Mouse (Mus musculus): ENCODE data around the gene Fras1. TPM values are rescaled to one million over a fixed set of nuclear protein-coding genes. Genes with fewer than 3 reads are reported as not detected.

Fras1 gene
- total and polyA plus RNA-seq, 3 experiments: 0.02 to 0.23 (median 0.11) TPM

- ATAC-seq (ENCODE audit: extremely low read depth, insufficient number of reproducible peaks, low FRiP score, poor library complexity, severe bottlenecking): no peak
- Histone ChIP-seq H3K4me1 (ENCODE audit: insufficient read depth, low read depth, low read length) (peaks cover 5% of the 10 kb centered on the region; the same call in 1 of the 2 replicates), H3K4me3 (ENCODE audit: low read depth, low read length) (no peak overlapping the region), H3K27me3 (ENCODE audit: insufficient read depth, low read length) (peaks cover 38% of the 10 kb centered on the region), H3K9me3 (replicated peaks) (no peaks in the 10 kb centered on the region), H3K36me3 (replicated peaks) (no peaks in the 10 kb centered on the region)
- no peak for DNase-seq (ENCODE audit: low spot score)
- TF ChIP-seq CTCF (IDR thresholded peaks at IDR 0.05; ENCODE audit: low read depth, low read length): no peak
These were observed 429.3 kb downstream of the Fras1 start for GRCm38 (mm10) chr5:96803091-96803490.

DNA sequence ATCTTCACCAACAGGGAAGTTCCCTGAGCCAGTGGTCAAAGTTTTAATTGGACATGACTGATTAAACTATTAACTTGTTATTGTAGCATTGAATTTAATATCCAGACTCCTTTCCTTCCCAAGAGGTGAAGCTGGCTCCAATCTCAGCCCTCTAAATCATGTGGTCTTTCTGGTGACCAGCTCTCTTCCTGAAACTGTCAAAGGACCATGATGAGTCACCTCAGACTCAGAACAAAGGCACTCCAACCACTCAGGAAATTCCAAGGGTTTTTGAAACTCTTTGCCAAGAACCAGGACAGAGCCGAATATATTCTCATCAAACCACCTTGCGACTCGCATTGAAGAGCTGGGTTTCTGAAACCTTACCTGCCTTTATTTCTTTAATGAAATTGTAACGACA is 430.5 kb downstream of the Fras1 start:
- Histone ChIP-seq H3K4me1 (ENCODE audit: insufficient read depth, low read depth, low read length) (peaks cover 5% of the 10 kb centered on the region; the same call in 1 of the 2 replicates), H3K4me3 (ENCODE audit: low read depth, low read length) (no peak overlapping the region), H3K9me3 (replicated peaks) (no peaks in the 10 kb centered on the region), H3K36me3 (replicated peaks) (no peaks in the 10 kb centered on the region), H3K27me3 (ENCODE audit: insufficient read depth, low read length) (peaks cover 35% of the 10 kb centered on the region)
- no peak for DNase-seq (ENCODE audit: low spot score)
- ATAC-seq (ENCODE audit: extremely low read depth, insufficient number of reproducible peaks, low FRiP score, poor library complexity, severe bottlenecking): no peak
- TF ChIP-seq POLR2AphosphoS5 (IDR thresholded peaks at IDR 0.05; ENCODE audit: insufficient replicate concordance, low read depth, low read length) (no peak), TAL1 (conservative IDR thresholded peaks at IDR 0.05; ENCODE audit: low read depth, low read length) (no peak), GATA2 (IDR thresholded peaks at IDR 0.05; ENCODE audit: borderline replicate concordance, low read depth, low read length) (no peak), GATA1 (IDR thresholded peaks at IDR 0.05; ENCODE audit: borderline replicate concordance, low read length) (no peak), CTCF (IDR thresholded peaks at IDR 0.05; ENCODE audit: low read depth, low read length) (no peak)

- no peak for TF ChIP-seq TAL1 (conservative IDR thresholded peaks at IDR 0.05; ENCODE audit: low read depth, low read length)
- TF ChIP-seq CTCF (IDR thresholded peaks at IDR 0.05; ENCODE audit: low read depth, low read length): no peak
- no peak for TF ChIP-seq POLR2AphosphoS5 (IDR thresholded peaks at IDR 0.05; ENCODE audit: insufficient replicate concordance, low read depth, low read length)
- no peak for TF ChIP-seq GATA2 (IDR thresholded peaks at IDR 0.05; ENCODE audit: borderline replicate concordance, low read depth, low read length)
- TF ChIP-seq GATA1 (IDR thresholded peaks at IDR 0.05; ENCODE audit: borderline replicate concordance, low read length): no peak
- DNase-seq (ENCODE audit: low spot score) (no peak), ATAC-seq (ENCODE audit: extremely low read depth, insufficient number of reproducible peaks, low FRiP score, poor library complexity, severe bottlenecking) (no peak)
- no peaks in the 10 kb centered on the region for H3K9me3 ChIP-seq (replicated peaks)
- H3K4me3 ChIP-seq (ENCODE audit: low read depth, low read length): no peak overlapping the region
- peaks cover 5% of the 10 kb centered on the region; the same call in 1 of the 2 replicates for H3K4me1 ChIP-seq (ENCODE audit: insufficient read depth, low read depth, low read length)
- peaks cover 32% of the 10 kb centered on the region for H3K27me3 ChIP-seq (ENCODE audit: insufficient read depth, low read length)
- H3K36me3 ChIP-seq (replicated peaks): no peaks in the 10 kb centered on the region
These were observed 431.1 kb downstream of the Fras1 start for GRCm38 (mm10) chr5:96804813-96805212.

GRCm38 (mm10) chr5:96810620-96811019 is 436.9 kb downstream of the Fras1 start:
- ATAC-seq (ENCODE audit: extremely low read depth, insufficient number of reproducible peaks, low FRiP score, poor library complexity, severe bottlenecking): no peak
- H3K36me3 ChIP-seq (replicated peaks): no peaks in the 10 kb centered on the region
- no peaks in the 10 kb centered on the region for H3K9me3 ChIP-seq (replicated peaks)
- H3K4me3 ChIP-seq (ENCODE audit: low read depth, low read length): no peak overlapping the region
- TF ChIP-seq CTCF (IDR thresholded peaks at IDR 0.05; ENCODE audit: low read depth, low read length) (no peak), POLR2AphosphoS5 (IDR thresholded peaks at IDR 0.05; ENCODE audit: insufficient replicate concordance, low read depth, low read length) (no peak), GATA1 (IDR thresholded peaks at IDR 0.05; ENCODE audit: borderline replicate concordance, low read length) (no peak), GATA2 (IDR thresholded peaks at IDR 0.05; ENCODE audit: borderline replicate concordance, low read depth, low read length) (no peak), TAL1 (conservative IDR thresholded peaks at IDR 0.05; ENCODE audit: low read depth, low read length) (no peak)
- peaks cover 3% of the 10 kb centered on the region; the same call in 1 of the 2 replicates for H3K4me1 ChIP-seq (ENCODE audit: insufficient read depth, low read depth, low read length)
- H3K27me3 ChIP-seq (ENCODE audit: insufficient read depth, low read length): peaks cover 5% of the 10 kb centered on the region
- no peak for DNase-seq (ENCODE audit: low spot score)

GRCm38 (mm10) chr5:96824769-96825327 is 451.1 kb downstream of the Fras1 start:
- H3K36me3 ChIP-seq (replicated peaks): no peaks in the 10 kb centered on the region
- TF ChIP-seq GATA1 (IDR thresholded peaks at IDR 0.05; ENCODE audit: borderline replicate concordance, low read length) (no peak), GATA2 (IDR thresholded peaks at IDR 0.05; ENCODE audit: borderline replicate concordance, low read depth, low read length) (no peak), POLR2AphosphoS5 (IDR thresholded peaks at IDR 0.05; ENCODE audit: insufficient replicate concordance, low read depth, low read length) (no peak)
- H3K9me3 ChIP-seq (replicated peaks): no peaks in the 10 kb centered on the region
- ATAC-seq (ENCODE audit: extremely low read depth, insufficient number of reproducible peaks, low FRiP score, poor library complexity, severe bottlenecking) (no peak), DNase-seq (ENCODE audit: low spot score) (no peak)
- H3K4me3 ChIP-seq (ENCODE audit: low read depth, low read length): no peak overlapping the region
- peaks cover 25% of the 10 kb centered on the region for H3K4me1 ChIP-seq (ENCODE audit: insufficient read depth, low read depth, low read length)
- peaks cover 8% of the 10 kb centered on the region for H3K27me3 ChIP-seq (ENCODE audit: insufficient read depth, low read length)

DNA sequence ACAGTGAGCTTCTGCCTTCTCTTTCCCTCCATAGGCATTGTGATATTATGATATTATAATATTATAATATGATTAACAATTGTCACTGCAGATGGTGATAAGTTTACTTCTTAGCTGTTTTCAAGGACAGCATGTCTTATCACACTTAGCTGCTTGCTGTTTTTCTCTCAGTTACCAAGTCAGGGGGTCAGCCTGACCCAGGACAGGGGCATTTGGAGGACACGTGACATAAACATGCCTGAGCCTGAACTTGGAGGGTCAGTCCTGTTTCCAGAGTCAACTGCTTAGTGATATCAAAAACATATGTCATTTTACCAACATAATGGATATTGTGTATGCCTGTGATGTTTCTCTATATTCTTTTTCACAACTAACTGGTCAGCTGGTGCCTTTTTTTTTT is 453.4 kb downstream of the Fras1 start:
- ATAC-seq (ENCODE audit: extremely low read depth, insufficient number of reproducible peaks, low FRiP score, poor library complexity, severe bottlenecking): peak; percentile 15; the same call in 1 of the 2 replicates
- Histone ChIP-seq H3K4me3 (ENCODE audit: low read depth, low read length) (no peak overlapping the region), H3K27me3 (ENCODE audit: insufficient read depth, low read length) (peaks cover 12% of the 10 kb centered on the region), H3K4me1 (ENCODE audit: insufficient read depth, low read depth, low read length) (peaks cover 20% of the 10 kb centered on the region), H3K36me3 (replicated peaks) (no peaks in the 10 kb centered on the region), H3K9me3 (replicated peaks) (no peaks in the 10 kb centered on the region)
- TF ChIP-seq GATA1 (IDR thresholded peaks at IDR 0.05; ENCODE audit: borderline replicate concordance, low read length): no peak
- TF ChIP-seq GATA2 (IDR thresholded peaks at IDR 0.05; ENCODE audit: borderline replicate concordance, low read depth, low read length): no peak
- no peak for TF ChIP-seq POLR2AphosphoS5 (IDR thresholded peaks at IDR 0.05; ENCODE audit: insufficient replicate concordance, low read depth, low read length)
- no peak for TF ChIP-seq CTCF (IDR thresholded peaks at IDR 0.05; ENCODE audit: low read depth, low read length)
- no peak for TF ChIP-seq TAL1 (conservative IDR thresholded peaks at IDR 0.05; ENCODE audit: low read depth, low read length)
- DNase-seq (ENCODE audit: low spot score): no peak

Other genes starting within 250 kb of the Fras1 start
- gene Cnot6l, start 209.8 kb upstream of the Fras1 start, total RNA-seq (2014; fragmentation: Nextera tagmentation): 190 and 198 TPM in 2 replicates
- gene Cnot6l, start 209.8 kb upstream of the Fras1 start, total RNA-seq (2017): 111 and 141 TPM in 2 replicates
- gene Cnot6l, start 209.8 kb upstream of the Fras1 start, polyA plus RNA-seq (2012): 6.0 and 6.8 TPM in 2 replicates
- gene Mrpl1, start 164.5 kb upstream of the Fras1 start, total RNA-seq (2014; fragmentation: Nextera tagmentation): 42.5 and 46.2 TPM in 2 replicates
- 41.9 and 50.9 TPM in 2 replicates for gene Mrpl1, start 164.5 kb upstream of the Fras1 start, total RNA-seq (2017)
- 2.6 and 3.1 TPM in 2 replicates for gene Mrpl1, start 164.5 kb upstream of the Fras1 start, polyA plus RNA-seq (2012)

All from G1E (cell line).